Mouse (Mus musculus): Measurements from ENCODE around the gene Akap8l.

Akap8l gene

DNA sequence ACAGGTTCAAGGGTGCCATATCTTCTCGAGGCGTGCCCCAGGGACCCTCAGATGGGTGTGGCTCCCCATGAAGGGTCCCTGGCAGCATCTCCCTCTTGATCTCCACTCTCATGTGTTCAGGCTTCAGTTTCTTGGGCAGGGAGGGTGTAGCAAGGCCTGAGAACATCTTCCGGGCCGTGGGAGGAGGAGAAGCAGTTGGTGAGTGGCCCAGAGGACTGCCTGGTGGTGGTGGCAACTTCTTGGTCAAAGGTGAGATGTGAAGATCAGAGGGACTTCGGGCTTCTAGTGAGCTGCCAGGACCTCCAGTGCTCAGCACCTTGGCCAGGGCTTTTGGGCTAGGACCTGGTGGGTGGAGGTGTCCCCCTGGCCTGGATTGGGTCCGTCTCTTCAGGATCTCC lies 8.5 kb upstream of the Akap8l start:
- in situ Hi-C loops (cut with MboI; ENCODE audit: unreplicated experiment in 2 of 2), result no loop called here

- in situ Hi-C loops (cut with MboI; ENCODE audit: unreplicated experiment in 2 of 2), result no loop called here
Observed at GRCm38 (mm10) chr17:32358192-32358942, 8.0 kb upstream of the Akap8l start.

DNA sequence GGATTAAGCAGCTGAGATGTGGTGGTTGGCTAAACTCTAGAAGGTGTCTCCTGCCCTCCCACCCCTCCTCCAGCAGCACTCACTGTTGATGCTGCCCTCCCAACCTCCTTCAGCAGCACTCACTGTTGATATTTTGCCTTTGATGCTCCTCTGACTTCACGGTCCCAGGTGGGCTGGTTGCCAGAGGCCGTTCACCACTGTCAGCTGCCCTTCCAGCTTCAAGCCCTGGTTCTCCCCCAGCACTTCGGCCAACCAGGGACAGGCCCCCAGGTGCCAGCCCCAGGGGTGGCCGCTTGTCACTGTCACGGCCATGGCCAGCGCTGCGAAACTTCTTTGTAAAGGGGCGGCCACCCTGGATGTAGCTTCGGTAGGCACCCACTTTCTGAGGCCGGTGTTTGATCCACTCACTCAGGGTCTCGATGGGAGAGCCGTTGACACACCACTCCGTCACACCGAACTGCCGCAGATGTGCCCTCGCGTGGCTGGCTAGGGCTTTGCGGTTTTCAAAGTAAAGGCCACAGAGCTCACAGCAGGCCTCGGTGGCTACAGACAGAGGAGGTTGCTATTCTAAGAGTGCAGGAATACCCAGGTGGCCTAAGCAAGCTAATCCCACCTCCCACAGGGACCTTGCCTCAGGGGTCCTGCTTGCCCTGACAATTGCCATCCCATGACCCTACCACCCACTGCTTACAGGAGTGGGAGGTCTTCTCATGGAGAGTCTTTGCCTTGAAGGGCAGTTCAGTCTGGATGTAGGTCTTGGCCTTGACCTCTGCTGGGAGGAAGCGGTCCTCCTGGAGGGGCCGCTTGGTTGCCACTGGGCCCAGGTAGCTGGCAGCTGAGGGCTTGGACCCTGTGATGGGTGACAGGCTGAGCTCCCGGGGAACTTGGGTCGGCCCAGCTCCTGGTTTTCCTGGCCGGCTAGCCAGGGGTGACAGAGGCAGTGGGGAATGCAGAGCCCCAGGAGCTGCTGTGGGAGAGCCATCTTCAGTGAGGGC lies 6.7 kb upstream of the Akap8l start:
- in situ Hi-C loops (cut with MboI; ENCODE audit: unreplicated experiment in 2 of 2), result no loop called here

DNA sequence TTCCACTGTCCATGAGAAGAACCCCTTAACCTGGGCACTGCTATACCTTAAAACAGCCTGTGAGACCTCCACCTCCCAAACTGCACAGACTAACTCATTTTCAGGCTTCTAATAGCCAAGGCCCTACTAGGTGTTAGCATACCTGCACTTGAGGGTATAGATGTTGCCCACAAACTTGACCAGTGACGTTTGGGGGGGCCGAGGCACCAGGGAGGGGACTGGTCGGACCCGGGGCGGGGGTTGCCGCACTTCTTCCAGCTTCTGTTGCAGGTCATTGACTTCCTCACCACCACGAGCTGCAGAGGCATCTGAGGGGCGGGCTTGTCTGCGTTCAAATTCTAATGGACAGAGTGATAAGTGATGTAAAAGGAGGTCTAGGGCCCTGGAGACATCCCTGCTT lies 5.9 kb upstream of the Akap8l start:
- in situ Hi-C loops (cut with MboI; ENCODE audit: unreplicated experiment in 2 of 2), result no loop called here

DNA sequence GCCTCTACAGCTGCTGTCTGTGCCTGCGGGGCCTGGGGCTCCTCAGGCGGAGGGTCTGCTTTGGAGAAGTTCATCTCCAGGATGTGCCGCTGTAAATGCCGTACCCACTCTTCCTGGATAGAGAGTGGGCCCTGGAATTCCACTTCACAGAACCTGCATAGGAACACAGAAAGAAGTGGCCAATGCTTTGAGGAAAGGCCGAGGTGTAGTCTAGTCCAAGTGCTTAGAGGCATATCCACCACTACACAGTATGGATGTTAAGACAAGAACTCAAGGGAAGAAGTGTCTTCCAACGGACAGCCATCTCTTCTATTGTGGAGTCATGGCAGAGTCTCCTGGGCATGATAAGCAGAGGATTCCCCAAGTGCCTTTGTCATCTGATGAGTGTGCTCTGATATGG lies 4.6 kb upstream of the Akap8l start:
- in situ Hi-C loops (cut with MboI; ENCODE audit: unreplicated experiment in 2 of 2), result no loop called here

DNA sequence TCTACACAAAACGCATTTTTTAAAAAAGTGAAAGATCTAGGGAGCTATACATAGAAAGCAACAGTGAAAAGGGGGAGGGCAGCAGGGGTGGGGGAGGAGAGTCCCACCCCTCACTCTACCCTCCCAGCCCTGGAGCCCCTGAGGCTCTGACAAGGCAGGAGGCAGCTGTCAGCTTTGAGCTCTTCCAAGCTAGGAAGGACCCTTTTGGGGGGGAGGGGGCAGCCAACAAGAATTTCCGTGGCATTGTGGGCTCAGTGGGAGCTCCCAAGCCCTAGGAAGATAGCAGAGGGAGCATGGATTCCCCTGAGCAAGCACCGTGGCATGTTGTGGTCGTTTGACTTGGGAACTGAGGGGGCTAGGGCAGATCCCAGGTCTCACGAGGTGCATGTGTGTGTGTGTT lies 3.8 kb upstream of the Akap8l start:
- in situ Hi-C loops (cut with MboI; ENCODE audit: unreplicated experiment in 2 of 2), result loop anchor here in 1 of 2 experiments (5.0 kb wide), 1 partner anchor 78 kb away; no protein-coding TSS in a partner anchor

DNA sequence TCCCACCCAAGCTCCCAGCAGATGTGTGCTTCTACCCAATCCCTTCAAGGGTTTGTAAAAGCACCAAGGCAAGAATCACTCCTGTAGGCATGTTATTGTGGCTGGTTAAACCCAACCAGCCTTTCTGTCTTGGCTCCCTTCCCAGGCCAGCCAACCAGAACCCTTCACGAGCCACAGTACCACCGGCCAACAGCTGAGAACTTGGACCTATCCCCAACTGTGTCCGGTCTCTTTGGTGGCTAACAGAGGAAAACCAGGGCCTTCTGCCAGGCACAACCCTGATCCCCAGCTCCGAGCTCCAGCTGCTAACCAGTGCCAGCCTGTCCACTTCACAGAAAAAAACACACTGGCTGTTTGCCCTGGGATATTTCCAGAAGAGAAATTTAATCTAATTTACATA lies 3.3 kb upstream of the Akap8l start:
- in situ Hi-C loops (cut with MboI; ENCODE audit: unreplicated experiment in 2 of 2), result loop anchor here in 1 of 2 experiments (5.0 kb wide), 1 partner anchor 79 kb away; no protein-coding TSS in a partner anchor

- in situ Hi-C loops (cut with MboI; ENCODE audit: unreplicated experiment in 2 of 2), result loop anchor here in 1 of 2 experiments (5.0 kb wide), 1 partner anchor 81 kb away; no protein-coding TSS in a partner anchor
Observed at GRCm38 (mm10) chr17:32351726-32352125, 1.3 kb upstream of the Akap8l start.

DNA sequence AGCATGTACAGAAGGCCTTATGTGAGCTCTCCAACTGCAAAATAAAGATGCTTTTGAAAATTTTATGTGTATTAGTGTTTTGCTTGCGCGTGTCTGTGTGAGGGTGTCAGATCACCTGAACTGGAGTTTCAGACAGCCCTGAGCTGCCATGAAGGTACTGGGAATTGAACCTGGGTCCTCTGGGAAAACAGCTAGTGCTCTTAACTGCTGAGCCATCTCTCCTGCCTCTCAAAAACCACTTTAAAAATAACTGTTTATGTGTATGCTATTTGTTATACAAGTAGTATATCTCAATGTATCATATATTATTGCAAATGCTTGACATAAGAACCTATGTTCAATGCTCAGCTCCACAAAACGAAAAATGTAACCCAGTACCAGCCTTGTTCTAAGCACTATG lies 862 bp upstream of the Akap8l start:
- in situ Hi-C loops (cut with MboI; ENCODE audit: unreplicated experiment in 2 of 2), result loop anchor here in 1 of 2 experiments (5.0 kb wide), 1 partner anchor 81 kb away; no protein-coding TSS in a partner anchor

DNA sequence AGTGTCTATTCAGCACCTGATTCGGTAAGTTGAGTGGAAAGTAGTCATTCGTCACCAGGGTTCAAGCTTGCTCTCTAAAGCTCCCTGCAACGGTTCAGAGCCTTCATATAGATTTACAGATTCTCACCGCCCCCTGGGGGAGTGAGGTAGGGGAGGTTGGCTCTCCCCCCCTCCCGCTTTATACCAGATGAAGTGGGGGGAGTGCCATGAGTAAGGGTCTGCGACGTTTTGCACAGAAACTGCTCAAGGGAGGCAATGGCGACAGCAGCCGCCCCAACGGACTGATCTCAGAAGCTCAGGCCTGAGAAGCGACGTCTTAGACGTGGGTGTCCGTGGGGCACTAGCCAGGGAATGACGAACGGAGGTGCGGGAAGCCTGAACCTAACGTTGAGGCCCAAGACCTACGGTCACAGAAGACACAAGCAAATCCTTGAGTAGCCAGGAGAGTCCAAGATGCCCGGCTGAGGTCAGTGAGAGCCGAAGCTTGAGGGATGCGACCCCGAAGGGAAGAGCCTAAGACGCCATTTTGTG lies 491 bp downstream of the Akap8l start:
- in situ Hi-C loops (cut with MboI; ENCODE audit: unreplicated experiment in 2 of 2), result loop anchor here (5.0 to 10.0 kb wide), 3 partner anchors 82 to 335 kb away; partner anchors contain the start of gene Cyp4f15 (in 1 of the 2)

DNA sequence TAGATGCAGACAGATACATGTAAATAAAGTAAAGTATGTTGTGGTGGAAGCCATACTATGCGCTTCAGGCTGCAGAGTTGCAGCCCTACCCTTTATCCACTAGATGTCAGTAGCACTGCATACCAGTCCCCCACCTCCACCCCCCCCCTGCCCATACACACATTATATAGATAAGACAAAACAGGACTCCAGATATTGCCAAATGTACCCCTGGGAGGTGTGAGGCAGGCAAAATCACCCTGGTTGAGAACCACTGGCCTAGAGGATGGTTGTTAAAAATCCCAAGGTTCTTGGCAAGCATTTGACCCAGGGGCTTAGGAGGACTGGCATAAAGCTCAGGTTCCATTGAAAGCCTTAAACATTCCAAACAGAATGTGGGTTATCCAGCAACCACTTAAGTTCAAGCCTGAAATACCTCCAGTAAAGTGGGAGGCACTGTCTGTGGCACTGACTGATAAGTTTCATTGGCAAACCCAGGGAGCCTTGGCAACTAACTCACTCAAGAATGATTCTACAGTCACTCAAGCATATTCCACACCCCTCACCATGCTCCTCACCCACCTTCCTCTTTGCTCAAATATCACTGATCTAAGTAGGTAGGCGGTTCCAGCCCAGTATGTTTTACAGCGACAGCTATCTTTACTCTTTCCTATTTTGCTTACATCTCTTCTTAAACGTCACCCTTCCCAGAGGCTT lies 1.2 kb downstream of the Akap8l start:
- in situ Hi-C loops (cut with MboI; ENCODE audit: unreplicated experiment in 2 of 2), result loop anchor here (10.0 kb wide), 2 partner anchors 146 to 336 kb away; partner anchors contain the start of gene Cyp4f15 (in 1 of the 2)

GRCm38 (mm10) chr17:32348406-32348805 lies 2.0 kb downstream of the Akap8l start:
- in situ Hi-C loops (cut with MboI; ENCODE audit: unreplicated experiment in 2 of 2), result loop anchor here (10.0 kb wide), 2 partner anchors 146 to 336 kb away; partner anchors contain the start of gene Cyp4f15 (in 1 of the 2)

DNA sequence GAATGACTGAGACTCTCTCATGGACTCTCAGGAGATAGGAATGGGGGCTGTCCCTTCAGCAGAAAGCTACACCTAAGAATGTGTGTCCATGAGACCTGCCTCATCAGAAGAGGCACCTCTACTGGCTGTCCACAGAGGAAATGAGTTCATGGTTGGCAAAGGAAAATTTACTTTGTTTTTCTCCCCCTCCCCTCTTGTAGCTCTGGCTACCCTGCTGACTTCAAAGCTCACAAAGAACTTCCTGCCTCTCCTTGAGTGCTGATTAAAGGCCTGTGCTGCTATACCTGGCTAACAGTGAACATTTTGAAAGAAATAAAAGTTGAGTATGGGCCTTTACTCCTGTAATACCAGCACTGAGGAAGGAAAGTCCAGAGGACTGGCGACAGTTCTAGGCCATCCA lies 9.3 kb downstream of the Akap8l start:
- in situ Hi-C loops (cut with MboI; ENCODE audit: unreplicated experiment in 2 of 2), result loop anchor here (5.0 to 10.0 kb wide), 4 partner anchors 91 to 344 kb away; partner anchors contain the start of gene Cyp4f15 (in 1 of the 2)

GRCm38 (mm10) chr17:32340110-32340509 lies 10.3 kb downstream of the Akap8l start:
- in situ Hi-C loops (cut with MboI; ENCODE audit: unreplicated experiment in 2 of 2), result loop anchor here (5.0 to 10.0 kb wide), 4 partner anchors 92 to 345 kb away; partner anchors contain the start of gene Cyp4f15 (in 1 of the 2)

DNA sequence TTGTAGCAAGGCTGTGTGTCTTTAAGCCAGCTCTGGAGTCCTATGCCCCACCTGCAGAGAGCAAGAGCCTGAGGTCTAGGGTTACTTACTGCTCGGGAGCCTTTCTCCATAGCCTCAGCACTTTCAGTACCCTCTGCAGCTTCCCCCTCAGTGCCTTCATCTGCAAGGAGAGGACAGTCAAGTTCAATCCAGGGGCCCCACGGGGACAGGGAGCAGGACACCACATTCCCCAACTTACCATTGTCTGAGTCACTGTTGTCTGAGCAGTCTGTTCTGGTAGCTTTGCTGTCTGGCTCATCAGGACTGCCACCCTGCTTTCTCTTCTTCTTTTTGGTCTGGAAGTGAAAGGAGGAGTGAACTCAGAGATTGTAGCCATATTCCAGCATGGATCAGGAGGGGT lies 14.5 kb downstream of the Akap8l start:
- in situ Hi-C loops (cut with MboI; ENCODE audit: unreplicated experiment in 2 of 2), result no loop called here

GRCm38 (mm10) chr17:32334921-32335320 lies 15.5 kb downstream of the Akap8l start:
- in situ Hi-C loops (cut with MboI; ENCODE audit: unreplicated experiment in 2 of 2), result no loop called here

DNA sequence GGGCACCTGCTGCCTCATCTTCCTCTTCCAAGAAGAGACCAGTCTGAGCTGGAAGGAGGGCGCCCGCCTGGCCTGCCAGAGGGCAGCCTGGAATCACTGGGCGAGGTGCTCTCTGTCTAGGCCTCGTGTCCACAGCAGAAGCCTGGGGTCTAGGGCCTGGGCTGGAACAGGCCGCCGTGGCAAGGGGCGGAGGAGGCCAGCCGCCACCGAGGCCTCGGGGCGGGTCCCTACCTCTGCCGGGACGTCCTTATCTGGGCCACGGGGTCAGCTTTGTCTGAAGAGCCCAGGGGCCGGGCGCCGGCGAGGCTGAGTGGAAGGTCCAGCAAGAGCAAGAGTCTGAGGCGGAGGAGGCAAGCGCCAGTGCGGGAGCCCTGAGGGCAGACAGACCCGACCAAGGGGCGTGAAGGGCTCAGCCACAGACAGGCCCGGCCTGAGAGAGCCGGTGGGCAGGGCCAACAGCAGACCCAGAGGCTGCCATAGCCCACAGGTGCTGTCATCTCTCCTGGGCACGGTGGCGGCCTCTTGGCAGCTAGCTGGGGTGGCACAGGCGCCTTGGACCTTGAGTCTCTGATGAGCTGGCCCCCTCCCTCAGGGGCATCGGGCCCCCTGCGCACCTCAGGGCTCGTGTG lies 16.6 kb downstream of the Akap8l start:
- in situ Hi-C loops (cut with MboI; ENCODE audit: unreplicated experiment in 2 of 2), result no loop called here

GRCm38 (mm10) chr17:32327501-32327900 lies 22.9 kb downstream of the Akap8l start:
- in situ Hi-C loops (cut with MboI; ENCODE audit: unreplicated experiment in 2 of 2), result no loop called here

DNA sequence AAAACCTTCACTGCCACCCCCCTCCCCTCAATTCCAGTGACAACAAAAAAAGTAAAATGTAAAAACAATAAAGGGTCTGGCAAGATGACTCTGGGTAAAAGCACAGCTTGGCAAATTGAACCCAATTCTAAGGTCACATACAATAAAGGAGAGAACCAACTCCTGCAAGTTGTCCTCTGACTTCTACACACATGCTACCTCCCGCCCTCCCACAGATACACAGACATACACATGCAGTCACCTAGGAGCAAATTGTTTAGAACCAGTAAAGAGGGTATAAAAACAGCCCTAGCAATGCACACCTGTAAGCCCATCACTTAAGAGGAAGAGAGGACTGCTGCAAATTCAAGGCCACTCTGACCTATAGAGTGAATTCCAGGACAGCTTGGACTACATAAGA lies 27.6 kb downstream of the Akap8l start:
- in situ Hi-C loops (cut with MboI; ENCODE audit: unreplicated experiment in 2 of 2), result no loop called here

All from v-Abl transformed pro-B cells (cell line).